Mouse (Mus musculus): ENCODE measurements around the gene Mymx. TPM values are rescaled to one million over a fixed set of nuclear protein-coding genes. Genes with fewer than 3 reads are reported as not detected.
A peak's percentile ranks its signal among the peaks of the same experiment; 100 is the strongest.

The Mymx gene
- polyA plus RNA-seq, 1 experiment from 2014 or later: not detected

DNA sequence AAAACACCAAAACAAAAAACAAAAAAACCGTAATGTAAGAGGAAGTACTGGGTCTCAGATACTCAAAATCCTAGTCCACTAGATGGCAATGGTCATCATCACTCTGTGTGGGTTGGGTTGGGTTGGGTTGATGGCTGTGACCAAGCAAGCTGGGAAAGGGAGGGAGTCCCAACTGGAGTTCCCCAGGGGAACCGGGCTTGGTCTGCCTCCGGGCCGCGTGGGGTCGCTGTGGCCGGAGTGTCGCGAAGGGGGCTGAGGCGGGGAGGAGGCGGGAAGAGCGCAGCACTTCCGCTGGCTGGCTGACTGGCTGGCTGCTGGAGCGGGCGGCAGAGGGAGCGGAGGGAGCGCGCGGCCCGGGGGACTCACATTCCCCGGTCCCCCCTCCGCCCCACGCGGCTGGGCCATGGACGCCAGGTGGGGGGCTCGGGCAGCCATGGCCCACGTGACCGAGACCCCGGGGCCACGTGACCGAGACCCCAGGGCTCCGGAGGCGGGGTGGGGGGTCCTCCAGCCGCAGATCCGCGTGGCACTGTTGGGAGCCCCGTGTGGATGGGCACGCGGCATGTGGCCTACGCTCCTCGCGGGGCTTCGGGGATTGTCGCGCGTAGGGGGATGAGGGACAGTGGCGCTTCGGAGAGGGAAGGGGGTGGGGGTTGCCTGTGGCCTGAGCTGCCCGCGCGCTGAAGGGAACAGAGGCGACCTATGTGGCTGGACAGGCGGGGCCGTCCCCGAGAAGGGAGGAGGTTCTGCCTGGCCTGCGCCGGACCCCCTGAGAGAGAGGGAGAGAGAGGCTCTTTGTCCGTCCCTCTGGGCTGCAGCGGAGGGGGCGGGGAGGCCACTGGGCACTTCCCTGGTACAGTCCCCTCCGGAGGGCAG is 38.0 kb downstream of the Mymx start, which contains the start of gene Slc35b2:
Slc35b2 (plus strand) TSS at position 220 of the 876 bp plus-strand sequence.
- peaks cover 18% of the 10 kb centered on the region for H3K4me1 ChIP-seq (ENCODE audit: control insufficient read depth, insufficient read depth, low read length)
- peak within 1 kb of the TSS; percentile 84 for H3K27ac ChIP-seq (ENCODE audit: low read depth, low read length)
- DNase-seq (ENCODE audit: low spot score, missing footprints) (peak; percentile 99), ATAC-seq (ENCODE audit: low FRiP score) (peak; percentile 88)
- peak within 1 kb of the TSS; percentile 90 for H3K9ac ChIP-seq (ENCODE audit: low read length)
- peaks cover 17% of the 10 kb centered on the region for H3K36me3 ChIP-seq (ENCODE audit: control insufficient read depth, insufficient read depth, low read length)
- WGBS: under 1% methylated on average over 44 of the region's 61 CpGs
- H3K27me3 ChIP-seq (ENCODE audit: control insufficient read depth, insufficient read depth, low read length): no peaks in the 10 kb centered on the region
- H3K9me3 ChIP-seq (ENCODE audit: control insufficient read depth, low read length): no peaks in the 10 kb centered on the region
- peak within 1 kb of the TSS; percentile 81 for H3K4me3 ChIP-seq (ENCODE audit: low read depth, low read length)
- peak within 1 kb of the TSS; percentile 98 for H3K4me2 ChIP-seq

DNA sequence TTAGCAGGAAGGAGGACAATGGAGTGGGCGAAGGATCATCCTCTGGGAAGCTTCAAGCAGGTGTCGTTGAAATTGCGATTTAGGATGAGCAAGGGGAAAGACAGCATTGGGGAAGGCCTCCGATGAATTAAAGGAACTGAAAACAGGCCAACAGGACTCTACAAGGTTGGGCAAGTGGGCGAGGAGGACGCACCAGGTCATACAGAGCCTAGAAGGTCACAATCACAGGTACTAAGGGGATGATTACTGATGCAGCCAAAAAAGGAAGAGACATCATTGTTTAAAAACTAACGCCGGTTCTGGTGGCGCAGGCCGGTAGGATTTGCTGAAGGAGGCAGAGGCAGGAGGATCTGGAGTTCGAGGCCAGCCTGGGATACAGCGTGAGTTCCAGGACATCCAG is 38.7 kb downstream of the Mymx start:
- H3K4me3 ChIP-seq (ENCODE audit: low read depth, low read length): no peak overlapping the region
- DNase-seq (ENCODE audit: low spot score, missing footprints): no peak
- peaks cover 11% of the 10 kb centered on the region for H3K36me3 ChIP-seq (ENCODE audit: control insufficient read depth, insufficient read depth, low read length)
- H3K4me2 ChIP-seq: no peak overlapping the region
- ATAC-seq (ENCODE audit: low FRiP score): no peak
- WGBS: 78% methylated on average over 12 of the region's 12 CpGs
- no peak overlapping the region; the same call in 1 of the 2 replicates for H3K9ac ChIP-seq (ENCODE audit: low read length)
- H3K27me3 ChIP-seq (ENCODE audit: control insufficient read depth, insufficient read depth, low read length): no peaks in the 10 kb centered on the region
- peaks cover 18% of the 10 kb centered on the region for H3K4me1 ChIP-seq (ENCODE audit: control insufficient read depth, insufficient read depth, low read length)
- H3K9me3 ChIP-seq (ENCODE audit: control insufficient read depth, low read length): no peaks in the 10 kb centered on the region
- no peak overlapping the region for H3K27ac ChIP-seq (ENCODE audit: low read depth, low read length)

DNA sequence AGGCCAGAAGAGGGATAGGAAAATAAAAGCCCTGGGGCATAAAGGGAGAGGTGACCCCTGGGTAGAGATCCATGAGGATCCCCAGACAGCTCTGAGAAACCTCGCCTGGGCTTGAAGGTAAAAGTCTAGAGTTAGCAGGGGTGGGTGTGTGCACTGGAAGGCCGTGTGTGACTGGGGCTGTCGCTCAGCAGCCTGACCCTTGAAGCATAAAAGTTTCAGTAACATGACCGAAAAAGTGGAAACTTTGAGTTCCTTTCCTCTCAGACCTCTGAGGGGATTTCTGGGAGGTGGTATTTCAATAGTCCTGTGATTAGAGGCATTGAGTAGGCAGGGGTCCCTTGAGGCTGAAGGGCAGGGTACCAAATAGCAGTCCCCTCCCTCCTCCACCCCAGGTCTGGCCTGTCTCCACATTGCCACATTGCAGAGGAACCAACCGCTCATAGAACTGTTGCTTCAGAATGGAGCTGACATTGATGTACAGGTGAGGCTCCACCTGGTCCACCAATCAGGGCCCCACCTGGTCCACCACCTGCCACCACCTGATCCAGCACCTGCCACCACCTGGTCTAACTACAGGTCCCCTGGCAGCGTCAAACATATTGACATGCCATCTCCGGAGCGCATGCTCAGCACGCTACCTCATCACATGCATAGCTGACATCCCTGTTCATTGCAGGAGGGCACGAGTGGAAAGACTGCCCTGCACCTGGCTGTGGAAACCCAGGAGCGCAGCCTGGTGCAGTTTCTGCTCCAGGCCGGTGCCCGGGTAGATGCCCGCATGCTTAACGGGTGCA is 42.0 kb downstream of the Mymx start:
- no peak for ATAC-seq (ENCODE audit: low FRiP score)
- Histone ChIP-seq H3K9ac (ENCODE audit: low read length) (no peak overlapping the region), H3K9me3 (ENCODE audit: control insufficient read depth, low read length) (no peaks in the 10 kb centered on the region), H3K36me3 (ENCODE audit: control insufficient read depth, insufficient read depth, low read length) (no peaks in the 10 kb centered on the region), H3K27ac (ENCODE audit: low read depth, low read length) (no peak overlapping the region), H3K27me3 (ENCODE audit: control insufficient read depth, insufficient read depth, low read length) (peaks cover 7% of the 10 kb centered on the region; the same call in 1 of the 2 replicates), H3K4me3 (ENCODE audit: low read depth, low read length) (no peak overlapping the region), H3K4me2 (no peak overlapping the region), H3K4me1 (ENCODE audit: control insufficient read depth, insufficient read depth, low read length) (peaks cover 10% of the 10 kb centered on the region)
- WGBS: 91% methylated on average over 15 of the region's 15 CpGs
- DNase-seq (ENCODE audit: low spot score, missing footprints): no peak

- H3K27me3 ChIP-seq (ENCODE audit: control insufficient read depth, insufficient read depth, low read length): peaks cover 7% of the 10 kb centered on the region; the same call in 1 of the 2 replicates
Measured at GRCm38 (mm10) chr17:45557998-45558862, 43.7 kb downstream of the Mymx start.

GRCm38 (mm10) chr17:45557246-45557824 is 44.6 kb downstream of the Mymx start:
- H3K4me2 ChIP-seq: no peak overlapping the region
- ATAC-seq (ENCODE audit: low FRiP score) (no peak), DNase-seq (ENCODE audit: low spot score, missing footprints) (no peak)
- H3K36me3 ChIP-seq (ENCODE audit: control insufficient read depth, insufficient read depth, low read length): no peaks in the 10 kb centered on the region
- H3K9me3 ChIP-seq (ENCODE audit: control insufficient read depth, low read length): no peaks in the 10 kb centered on the region
- peaks cover 4% of the 10 kb centered on the region for H3K4me1 ChIP-seq (ENCODE audit: control insufficient read depth, insufficient read depth, low read length)
- 78% methylated on average over 6 of the region's 7 CpGs for WGBS
- peaks cover 7% of the 10 kb centered on the region; the same call in 1 of the 2 replicates for H3K27me3 ChIP-seq (ENCODE audit: control insufficient read depth, insufficient read depth, low read length)
- H3K27ac ChIP-seq (ENCODE audit: low read depth, low read length): no peak overlapping the region
- H3K9ac ChIP-seq (ENCODE audit: low read length): no peak overlapping the region
- H3K4me3 ChIP-seq (ENCODE audit: low read depth, low read length): no peak overlapping the region

More at GRCm38 (mm10) chr17:45557998-45558862, 43.7 kb downstream of the Mymx start:
- Histone ChIP-seq H3K4me2 (no peak overlapping the region), H3K36me3 (ENCODE audit: control insufficient read depth, insufficient read depth, low read length) (no peaks in the 10 kb centered on the region), H3K9me3 (ENCODE audit: control insufficient read depth, low read length) (no peaks in the 10 kb centered on the region), H3K4me3 (ENCODE audit: low read depth, low read length) (no peak overlapping the region), H3K4me1 (ENCODE audit: control insufficient read depth, insufficient read depth, low read length) (peaks cover 4% of the 10 kb centered on the region), H3K27ac (ENCODE audit: low read depth, low read length) (no peak overlapping the region), H3K9ac (ENCODE audit: low read length) (no peak overlapping the region)
- DNase-seq (ENCODE audit: low spot score, missing footprints) (no peak), ATAC-seq (ENCODE audit: low FRiP score) (no peak)
- WGBS: 70% methylated on average over 16 of the region's 16 CpGs

GRCm38 (mm10) chr17:45556514-45557245 is 45.2 kb downstream of the Mymx start:
- H3K4me1 ChIP-seq (ENCODE audit: control insufficient read depth, insufficient read depth, low read length): peaks cover 10% of the 10 kb centered on the region

DNA sequence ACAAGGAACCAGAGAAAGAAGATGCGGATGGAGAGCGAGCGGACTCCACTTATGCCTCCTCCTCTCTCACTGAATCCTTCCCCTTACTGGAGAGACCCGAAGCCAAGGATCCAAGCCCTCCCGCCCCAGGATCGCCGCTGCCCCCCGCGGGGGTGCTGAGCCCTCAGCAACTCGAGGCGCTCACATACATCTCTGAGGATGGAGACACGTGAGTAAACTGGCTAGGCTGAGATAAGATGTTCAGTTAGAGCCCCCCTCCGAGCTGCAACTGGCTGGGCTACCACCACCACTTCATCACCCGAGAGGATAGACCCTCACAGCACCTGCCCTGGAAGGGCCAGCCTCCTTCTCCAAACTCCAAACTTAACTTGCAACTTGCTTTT is 45.8 kb downstream of the Mymx start:
- Histone ChIP-seq H3K9ac (ENCODE audit: low read length) (peak overlapping the region; percentile 77), H3K4me1 (ENCODE audit: control insufficient read depth, insufficient read depth, low read length) (peaks cover 10% of the 10 kb centered on the region), H3K27ac (ENCODE audit: low read depth, low read length) (no peak overlapping the region), H3K27me3 (ENCODE audit: control insufficient read depth, insufficient read depth, low read length) (peaks cover 7% of the 10 kb centered on the region; the same call in 1 of the 2 replicates), H3K4me2 (peak overlapping the region; percentile 98), H3K36me3 (ENCODE audit: control insufficient read depth, insufficient read depth, low read length) (no peaks in the 10 kb centered on the region), H3K9me3 (ENCODE audit: control insufficient read depth, low read length) (no peaks in the 10 kb centered on the region), H3K4me3 (ENCODE audit: low read depth, low read length) (peak overlapping the region; percentile 61)
- no peak for ATAC-seq (ENCODE audit: low FRiP score)
- peak; percentile 92 for DNase-seq (ENCODE audit: low spot score, missing footprints)
- 5% methylated on average over 14 of the region's 14 CpGs for WGBS

More at GRCm38 (mm10) chr17:45556514-45557245, 45.2 kb downstream of the Mymx start:
- H3K4me2 ChIP-seq: peak overlapping the region; percentile 98
- H3K27ac ChIP-seq (ENCODE audit: low read depth, low read length): no peak overlapping the region
- 82% methylated on average over 3 of the region's 3 CpGs for WGBS
- no peaks in the 10 kb centered on the region for H3K9me3 ChIP-seq (ENCODE audit: control insufficient read depth, low read length)
- DNase-seq (ENCODE audit: low spot score, missing footprints) (no peak), ATAC-seq (ENCODE audit: low FRiP score) (no peak)
- peak overlapping the region; percentile 61 for H3K4me3 ChIP-seq (ENCODE audit: low read depth, low read length)
- H3K27me3 ChIP-seq (ENCODE audit: control insufficient read depth, insufficient read depth, low read length): peaks cover 7% of the 10 kb centered on the region; the same call in 1 of the 2 replicates
- H3K9ac ChIP-seq (ENCODE audit: low read length): peak overlapping the region; percentile 77
- H3K36me3 ChIP-seq (ENCODE audit: control insufficient read depth, insufficient read depth, low read length): no peaks in the 10 kb centered on the region
